Mouse (Mus musculus) stomach, postnatal 0 days (tissue): ENCODE measurements at regions not wholly inside any gene's neighbourhood (a gene's known extent, or its start where the extent isn't known, plus 50 kb on each side); places are given as distances from the start of the nearest gene placed in this dataset.

Source experiments
- CTCF ChIP-seq: IDR thresholded peaks from 2 replicates; pipeline ENCODE4 v1.5.1; 2016; ENCODE audit warnings: antibody characterized with exemption, low read depth, mild to moderate bottlenecking, moderate library complexity
- EP300 ChIP-seq: optimal IDR thresholded peaks from 2 replicates; pipeline ENCODE3; 2016; ENCODE audit warnings: antibody characterized with exemption

DNA sequence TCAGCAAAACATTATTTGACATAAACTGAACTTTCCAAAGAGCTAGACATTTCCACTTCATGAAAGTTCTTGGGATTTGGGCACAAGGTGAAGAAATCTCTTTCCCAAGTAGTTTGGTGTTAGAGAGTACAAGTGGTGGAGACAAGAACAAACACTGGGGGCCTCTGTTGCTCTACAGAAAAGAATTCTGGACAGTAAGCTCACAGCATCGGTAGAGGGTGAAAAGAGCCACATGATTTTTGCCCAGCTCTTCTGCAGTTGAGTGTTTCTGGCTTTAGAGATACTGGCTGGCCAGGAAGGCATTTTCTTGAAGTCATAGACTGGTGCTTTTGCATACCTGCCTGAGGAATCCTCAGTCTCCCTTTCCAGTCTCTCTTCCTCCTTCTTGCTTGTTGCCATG is 127.8 kb downstream of the Stk31 start:
- TF ChIP-seq CTCF, result peak; percentile 66
- TF ChIP-seq EP300, result no peak
